Mouse (Mus musculus): ENCODE data around the gene Zbtb16. TPM values are rescaled to one million over a fixed set of nuclear protein-coding genes. Genes with fewer than 3 reads are reported as not detected.

Zbtb16 gene
- total RNA-seq, 2 experiments from 2014 or later = 77.6 to 92.0 TPM

DNA sequence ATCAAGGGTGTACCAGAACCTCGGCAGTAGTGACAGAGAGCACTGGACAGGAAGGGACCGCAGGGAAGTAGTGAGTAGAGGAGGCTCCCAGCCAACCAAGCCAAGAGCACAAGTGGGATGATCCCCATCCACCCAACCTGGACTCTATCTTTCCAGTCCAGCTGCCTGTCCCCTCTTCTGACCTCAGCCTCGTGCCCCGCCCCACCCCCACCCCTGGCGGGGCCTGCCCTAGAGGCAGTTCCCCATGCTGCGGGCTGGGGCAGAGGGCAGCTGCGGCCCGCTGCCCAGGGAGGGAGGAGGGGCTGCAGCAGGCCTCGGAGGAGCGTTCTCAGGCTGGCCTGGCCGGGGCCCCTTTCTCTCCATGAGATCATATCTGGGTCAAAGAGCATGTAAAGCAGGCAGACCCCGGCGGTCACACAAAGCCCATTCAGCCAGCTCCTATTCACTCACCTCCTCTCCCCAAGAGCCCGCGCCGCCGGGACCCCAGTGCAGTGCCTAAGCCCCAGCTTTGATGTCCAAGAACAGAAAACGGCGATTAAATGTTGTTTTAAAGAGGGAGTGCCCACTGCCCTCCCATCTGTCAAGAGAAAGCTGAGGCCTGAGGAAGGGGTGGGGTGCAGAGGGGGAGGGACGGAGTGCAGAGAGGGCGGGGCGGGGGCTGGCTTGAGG is 186.8 kb downstream of the Zbtb16 start:
- peak in 1 of 2 experiments; percentile 60 for DNase-seq (ENCODE audit: low spot score in 2 of 2)

DNA sequence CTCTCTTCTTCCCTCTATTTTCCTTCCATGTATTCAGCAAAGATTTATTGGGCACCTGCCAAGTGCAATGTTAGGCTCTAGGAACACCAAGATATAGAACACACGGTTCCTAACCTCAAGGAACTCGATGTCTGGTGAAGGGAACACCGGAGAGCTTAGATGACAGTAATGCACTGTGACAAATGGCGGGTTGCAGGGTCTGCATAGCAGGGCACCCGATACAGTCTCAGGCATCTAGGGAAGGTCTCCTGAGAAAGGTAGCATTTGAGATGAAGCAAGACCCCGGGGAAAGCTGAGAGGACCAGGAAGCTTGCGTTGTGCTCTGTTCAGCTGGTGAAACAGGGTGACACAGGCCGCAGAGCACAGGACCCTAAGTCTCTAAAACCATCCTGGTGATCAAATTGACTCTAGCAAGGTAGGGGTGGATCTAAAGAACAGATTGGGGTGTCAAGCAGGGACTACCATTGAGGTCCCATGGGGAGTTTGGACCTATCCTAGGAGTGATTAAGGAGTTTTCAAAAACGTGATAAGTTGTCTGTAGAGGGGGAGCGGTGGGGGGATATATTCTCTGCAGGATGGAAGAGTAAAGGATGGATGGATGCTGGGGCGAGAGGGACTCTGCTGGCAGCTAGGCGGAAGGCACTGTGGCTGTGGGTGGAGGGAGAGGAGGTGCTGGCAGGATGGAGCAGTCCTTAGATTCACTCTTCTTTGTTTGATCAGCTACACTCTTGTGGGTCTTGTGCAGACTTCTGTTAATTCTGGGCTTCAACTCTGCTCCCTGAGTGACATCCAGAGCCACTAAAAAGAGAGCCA is 187.5 kb downstream of the Zbtb16 start:
- no peak for DNase-seq (ENCODE audit: low spot score in 2 of 2)

DNA sequence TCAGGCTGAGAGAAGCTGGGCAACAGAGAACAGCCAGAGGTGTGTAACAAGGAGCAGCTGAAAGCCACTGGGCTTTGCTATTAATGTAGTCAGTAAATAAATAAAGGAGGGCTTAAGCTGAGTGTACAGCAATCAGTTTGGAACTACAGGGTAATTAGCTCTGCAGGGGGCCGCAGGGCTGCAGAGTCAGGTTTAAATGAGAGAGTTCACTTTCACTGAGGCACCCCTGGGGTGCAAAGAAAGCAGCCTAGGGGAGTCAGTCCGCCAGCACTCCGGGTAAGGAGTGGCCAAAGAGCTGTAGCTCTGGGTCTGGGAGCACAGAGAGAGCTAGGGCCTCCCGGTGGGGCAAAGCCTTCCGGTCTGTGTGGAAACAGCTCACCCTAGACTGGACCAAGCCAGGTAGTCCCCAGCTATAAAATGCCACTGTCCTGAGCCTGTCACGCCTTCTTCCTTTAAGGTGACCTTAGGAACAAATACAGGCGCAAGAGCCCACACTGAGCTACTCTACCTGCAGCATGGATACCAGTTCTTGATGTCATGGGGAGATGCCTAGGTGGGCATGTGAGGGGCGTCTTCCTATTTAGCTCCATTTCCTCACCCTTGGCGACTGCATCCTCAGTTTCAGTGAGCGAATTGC is 188.3 kb downstream of the Zbtb16 start:
- no peak for DNase-seq (ENCODE audit: low spot score in 2 of 2)

DNA sequence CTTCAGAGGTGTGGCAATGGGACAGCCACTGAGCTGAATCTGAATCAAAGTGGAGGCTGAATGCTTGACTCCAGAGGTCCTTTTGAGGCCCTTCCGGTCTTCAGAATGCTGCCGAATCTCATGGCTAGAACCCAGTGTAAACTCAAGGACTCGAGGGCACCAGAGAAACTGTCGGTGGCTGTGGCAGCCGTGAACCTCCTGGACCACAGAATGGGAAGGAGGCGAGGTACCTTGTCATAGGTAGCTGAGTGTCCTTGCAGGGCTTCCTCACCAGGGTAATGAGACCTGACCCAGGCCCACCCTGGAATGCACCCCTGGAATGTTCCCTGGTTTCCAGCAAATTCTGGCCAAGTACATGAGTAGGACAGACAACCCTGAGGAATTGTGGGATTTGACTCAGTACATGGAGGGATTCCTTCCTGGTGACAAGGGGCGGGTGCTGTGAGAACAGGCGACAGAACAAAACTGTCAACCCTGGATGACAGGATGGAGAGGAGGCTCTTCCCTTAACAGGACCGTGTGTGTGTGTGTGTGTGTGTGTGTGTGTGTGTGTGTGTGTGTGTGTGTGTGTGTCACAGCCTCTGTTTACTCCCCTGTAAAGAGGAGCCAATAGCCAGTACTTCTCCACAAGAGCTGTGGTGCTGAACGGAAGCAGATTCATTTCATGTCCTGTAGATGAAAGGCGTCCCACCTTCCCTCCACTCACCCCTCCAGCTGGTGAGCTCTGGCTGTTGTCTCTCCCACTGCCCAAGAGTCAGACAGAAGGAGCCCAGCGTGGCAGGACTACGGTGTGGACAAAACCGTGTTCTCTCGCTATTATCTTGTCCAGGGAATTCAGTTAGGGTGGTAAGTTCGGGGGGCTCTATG is 189.0 kb downstream of the Zbtb16 start:
- no peak for DNase-seq (ENCODE audit: low spot score in 2 of 2)

DNA sequence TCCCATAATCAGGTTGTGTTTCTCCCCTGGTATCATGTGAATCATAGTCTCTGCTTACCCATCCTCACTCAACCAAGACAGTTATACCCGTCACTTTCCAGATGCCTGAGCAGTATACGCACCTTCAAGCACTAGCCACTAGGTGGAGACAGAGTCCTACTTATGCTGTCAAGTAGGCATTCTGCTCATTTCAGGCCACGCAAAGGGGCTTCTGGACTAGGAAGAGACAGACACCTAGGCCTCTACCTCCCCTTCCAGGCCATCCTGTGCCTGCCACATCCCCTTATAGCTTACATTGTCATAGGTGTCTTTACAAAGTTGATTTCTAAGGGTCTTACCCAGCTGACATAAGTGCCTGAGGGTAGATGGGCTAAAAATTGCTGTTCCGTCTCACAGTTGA is 189.8 kb downstream of the Zbtb16 start:
- peak; percentile 60 to 61 for DNase-seq (ENCODE audit: low spot score in 2 of 2)

GRCm38 (mm10) chr9:48645648-48646126 is 190.3 kb downstream of the Zbtb16 start:
- DNase-seq (ENCODE audit: low spot score in 2 of 2) = no peak

DNA sequence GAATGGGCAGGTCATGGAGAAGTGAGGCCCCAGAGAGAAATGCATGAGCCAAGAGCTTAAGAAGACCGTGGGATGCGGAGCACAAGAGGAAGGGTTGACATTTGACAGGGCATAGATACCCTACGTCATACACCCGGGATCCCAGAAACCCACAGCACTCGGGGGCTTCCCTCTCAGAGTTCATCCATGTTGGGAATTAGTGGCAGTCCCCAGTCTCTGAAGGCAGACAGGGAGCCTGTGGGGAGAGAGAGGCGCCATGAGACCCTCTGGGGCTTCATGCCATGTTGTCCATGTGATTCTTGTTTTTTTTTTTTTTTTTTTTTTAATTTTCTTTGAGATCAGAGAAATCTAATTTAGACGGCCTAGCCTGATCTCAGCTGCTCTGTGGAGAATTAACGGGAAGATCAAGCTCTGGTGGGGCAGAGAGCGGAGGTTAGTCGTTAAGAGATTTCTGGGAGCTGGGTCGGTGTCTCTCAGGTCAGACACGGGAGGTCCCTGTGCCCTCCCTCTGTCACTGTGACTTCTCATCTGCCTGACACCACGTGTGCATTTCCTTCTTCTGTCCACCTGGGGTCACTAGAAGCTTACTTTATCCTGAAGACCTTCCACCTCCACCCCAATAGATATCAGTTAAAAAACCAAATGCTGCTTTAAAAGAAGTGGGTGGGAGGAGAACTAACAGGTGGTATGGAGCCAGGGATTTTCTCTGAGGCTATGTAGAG is 190.9 kb downstream of the Zbtb16 start:
- DNase-seq (ENCODE audit: low spot score in 2 of 2) = no peak

GRCm38 (mm10) chr9:48644376-48644775 is 191.6 kb downstream of the Zbtb16 start:
- no peak for DNase-seq (ENCODE audit: low spot score in 2 of 2)

DNA sequence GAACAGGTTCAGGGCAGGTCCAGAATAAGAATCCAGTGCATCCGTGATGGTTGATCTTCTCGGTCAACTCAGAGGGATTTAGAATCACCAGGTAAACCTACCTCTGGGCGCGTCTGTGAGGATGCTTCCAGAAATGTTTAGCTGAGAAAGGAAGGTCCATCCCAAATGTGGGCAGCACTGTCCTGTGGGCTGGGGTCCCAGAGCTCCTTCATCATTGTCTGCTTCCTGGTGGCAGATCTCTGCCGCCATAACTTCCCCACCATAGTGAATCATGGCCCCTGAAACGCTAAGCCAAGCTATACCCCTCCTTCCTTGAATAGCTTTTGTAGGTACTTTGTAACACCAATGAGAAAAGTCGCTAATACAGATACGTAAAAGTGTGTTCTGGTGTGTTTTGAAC is 194.4 kb downstream of the Zbtb16 start:
- DNase-seq (ENCODE audit: low spot score in 2 of 2) = no peak

- no peak for DNase-seq (ENCODE audit: low spot score in 2 of 2)
Measured at GRCm38 (mm10) chr9:48640881-48641280, 195.1 kb downstream of the Zbtb16 start.

DNA sequence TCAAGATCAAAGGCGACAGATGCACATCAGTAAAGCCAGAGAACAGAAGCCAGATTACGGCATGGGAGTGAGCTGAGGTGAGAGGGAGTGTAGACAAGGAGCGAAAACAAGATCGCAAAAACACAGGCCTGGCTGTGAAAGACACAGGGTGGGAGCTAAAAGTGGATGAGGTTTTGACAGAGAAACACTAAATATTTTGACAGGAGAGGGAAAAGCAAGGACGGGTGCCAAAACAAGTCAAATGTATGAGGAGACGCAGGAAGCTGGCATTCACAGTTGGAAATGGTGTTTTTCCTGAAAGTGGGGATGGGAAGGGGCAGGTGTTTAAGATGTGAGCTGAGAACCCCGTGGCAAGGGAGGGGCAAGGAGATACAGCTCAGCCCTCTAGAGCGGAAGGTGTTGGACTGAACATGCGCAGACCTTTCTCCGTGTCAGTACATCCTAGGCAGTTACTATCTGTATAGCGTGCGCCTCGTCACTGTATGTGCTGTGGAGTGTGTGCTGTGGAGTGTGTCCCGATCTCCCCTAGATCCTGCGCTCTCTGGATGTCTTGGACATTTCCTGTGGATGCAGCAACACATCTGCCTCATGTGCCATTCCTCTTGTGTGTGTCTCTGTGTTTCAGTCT is 197.7 kb downstream of the Zbtb16 start:
- no peak for DNase-seq (ENCODE audit: low spot score in 2 of 2)

- DNase-seq (ENCODE audit: low spot score in 2 of 2) = no peak
Measured at GRCm38 (mm10) chr9:48637161-48637560, 198.9 kb downstream of the Zbtb16 start.

- DNase-seq (ENCODE audit: low spot score in 2 of 2) = no peak
Measured at GRCm38 (mm10) chr9:48635576-48636350, 200.3 kb downstream of the Zbtb16 start.

GRCm38 (mm10) chr9:48633147-48633546 is 202.9 kb downstream of the Zbtb16 start:
- no peak for DNase-seq (ENCODE audit: low spot score in 2 of 2)

GRCm38 (mm10) chr9:48619268-48619667 is 216.8 kb downstream of the Zbtb16 start:
- DNase-seq (ENCODE audit: low spot score in 2 of 2) = no peak

DNA sequence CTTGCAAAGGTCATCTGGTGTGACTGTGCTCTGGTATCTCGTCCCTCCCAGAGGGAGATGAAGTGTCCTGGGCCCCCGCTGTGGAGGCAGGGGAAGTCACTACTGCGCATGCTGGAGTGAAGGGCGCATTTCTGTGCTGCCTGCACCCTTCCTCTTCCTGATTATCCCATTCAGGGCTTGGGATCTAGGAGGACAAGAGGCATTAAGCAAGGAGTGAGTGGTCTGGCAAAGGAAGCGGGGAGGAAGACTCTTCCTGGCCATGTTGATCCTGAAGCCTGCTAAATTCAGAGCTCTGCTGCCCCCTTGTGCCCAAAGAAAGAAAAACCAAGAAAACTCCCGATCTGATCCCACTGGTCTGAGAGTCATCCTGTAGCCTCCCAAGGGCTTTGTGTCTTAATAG is 217.4 kb downstream of the Zbtb16 start:
- DNase-seq (ENCODE audit: low spot score in 2 of 2) = peak; percentile 54 to 64

DNA sequence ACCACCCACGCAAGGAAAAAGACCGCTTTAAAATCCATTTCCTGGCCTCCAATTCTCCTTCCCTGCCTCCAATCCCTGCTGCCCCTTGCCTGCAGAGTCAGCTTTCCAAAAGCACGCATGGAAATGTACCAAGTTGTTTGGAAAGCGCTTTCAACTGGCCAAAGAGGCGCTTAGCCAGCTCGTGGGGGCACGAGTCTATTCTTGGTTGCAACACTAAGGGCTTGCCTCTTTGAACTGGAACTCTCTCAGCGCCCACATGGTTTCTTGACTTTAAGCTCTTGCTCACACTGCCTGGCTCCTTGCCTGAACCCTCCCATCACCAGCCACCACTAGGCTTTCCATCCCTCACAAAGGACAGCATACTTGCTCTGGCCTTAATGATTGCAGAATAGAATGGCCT is 217.9 kb downstream of the Zbtb16 start:
- DNase-seq (ENCODE audit: low spot score in 2 of 2) = peak; percentile 5 to 51

DNA sequence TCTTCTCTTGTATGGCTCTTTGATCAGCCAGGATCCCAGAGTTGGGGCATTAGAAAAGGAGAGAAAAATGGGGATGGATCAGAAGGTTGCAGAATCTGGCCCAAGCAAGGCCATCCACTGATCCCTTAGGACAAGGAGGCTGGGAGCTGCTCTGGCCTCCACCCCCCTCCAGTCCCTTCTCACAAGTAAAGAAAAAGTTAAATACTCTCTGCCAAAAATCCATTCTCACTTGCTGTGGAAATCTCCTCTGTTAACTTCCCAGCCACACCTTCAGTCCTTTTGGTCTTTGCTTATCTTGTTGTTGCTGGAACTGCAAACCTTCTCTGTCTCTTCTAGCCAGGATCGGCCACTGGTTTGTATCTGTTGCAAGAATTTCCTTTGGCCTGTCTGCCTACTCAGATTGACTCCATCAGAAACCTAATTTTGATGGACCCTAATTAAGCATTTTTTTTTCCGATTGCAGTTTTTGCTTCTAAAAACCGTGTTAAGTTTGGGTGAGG is 218.5 kb downstream of the Zbtb16 start:
- DNase-seq (ENCODE audit: low spot score in 2 of 2) = no peak

- no peak for DNase-seq (ENCODE audit: low spot score in 2 of 2)
Measured at GRCm38 (mm10) chr9:48613221-48613620, 222.8 kb downstream of the Zbtb16 start.

All from adrenal gland, adult 18-20 months (tissue).